Mouse (Mus musculus): ENCODE data around the gene Pfkp. TPM values are rescaled to one million over a fixed set of nuclear protein-coding genes. Genes with fewer than 3 reads are reported as not detected.

The Pfkp gene
- total RNA-seq, 2 experiments from 2014 or later: 299 to 307 TPM

- no peak overlapping the region for H3K27ac ChIP-seq
- H3K4me3 ChIP-seq: no peak overlapping the region
- intact Hi-C loops (cut with DNase I): no loop called here
- DNase-seq (ENCODE audit: extremely low spot score in 1 of 2, low spot score in 2 of 2): no peak
- no peak for TF ChIP-seq CTCF (IDR thresholded peaks at IDR 0.05)
Measured at GRCm38 (mm10) chr13:6595403-6595802, 53.2 kb downstream of the Pfkp start.

- no peak overlapping the region for H3K4me3 ChIP-seq
- no peak overlapping the region for H3K27ac ChIP-seq
- DNase-seq (ENCODE audit: extremely low spot score in 1 of 2, low spot score in 2 of 2): no peak
- intact Hi-C loops (cut with DNase I): no loop called here
- TF ChIP-seq CTCF (IDR thresholded peaks at IDR 0.05): no peak
Measured at GRCm38 (mm10) chr13:6590846-6591245, 57.7 kb downstream of the Pfkp start.

GRCm38 (mm10) chr13:6586009-6586408 is 62.6 kb downstream of the Pfkp start:
- TF ChIP-seq CTCF (IDR thresholded peaks at IDR 0.05): peak; percentile 3
- DNase-seq (ENCODE audit: extremely low spot score in 1 of 2, low spot score in 2 of 2): no peak
- H3K4me3 ChIP-seq: no peak overlapping the region
- no peak overlapping the region for H3K27ac ChIP-seq
- intact Hi-C loops (cut with DNase I): no loop called here

GRCm38 (mm10) chr13:6583499-6584125 is 65.0 kb downstream of the Pfkp start:
- H3K4me3 ChIP-seq: no peak overlapping the region
- no peak for DNase-seq (ENCODE audit: extremely low spot score in 1 of 2, low spot score in 2 of 2)
- no peak overlapping the region for H3K27ac ChIP-seq
- TF ChIP-seq CTCF (IDR thresholded peaks at IDR 0.05): no peak
- intact Hi-C loops (cut with DNase I): no loop called here

- peak; percentile 55 for TF ChIP-seq CTCF (IDR thresholded peaks at IDR 0.05)
- no peak overlapping the region for H3K27ac ChIP-seq
- DNase-seq (ENCODE audit: extremely low spot score in 1 of 2, low spot score in 2 of 2): no peak
- intact Hi-C loops (cut with DNase I): no loop called here
- no peak overlapping the region for H3K4me3 ChIP-seq
Measured at GRCm38 (mm10) chr13:6575920-6576509, 72.6 kb downstream of the Pfkp start.

GRCm38 (mm10) chr13:6565571-6565970 is 83.0 kb downstream of the Pfkp start:
- no peak for DNase-seq (ENCODE audit: extremely low spot score in 1 of 2, low spot score in 2 of 2)
- TF ChIP-seq CTCF (IDR thresholded peaks at IDR 0.05): no peak
- Histone ChIP-seq H3K27ac (no peak overlapping the region), H3K4me3 (no peak overlapping the region)
- intact Hi-C loops (cut with DNase I): no loop called here

- TF ChIP-seq CTCF (IDR thresholded peaks at IDR 0.05): no peak
- intact Hi-C loops (cut with DNase I): no loop called here
- Histone ChIP-seq H3K4me3 (no peak overlapping the region), H3K27ac (no peak overlapping the region)
- no peak for DNase-seq (ENCODE audit: extremely low spot score in 1 of 2, low spot score in 2 of 2)
Measured at GRCm38 (mm10) chr13:6562409-6562808, 86.2 kb downstream of the Pfkp start.

GRCm38 (mm10) chr13:6557771-6558170 is 90.8 kb downstream of the Pfkp start:
- TF ChIP-seq CTCF (IDR thresholded peaks at IDR 0.05): no peak
- Histone ChIP-seq H3K27ac (no peak overlapping the region), H3K4me3 (no peak overlapping the region)
- intact Hi-C loops (cut with DNase I): no loop called here
- DNase-seq (ENCODE audit: extremely low spot score in 1 of 2, low spot score in 2 of 2): no peak

GRCm38 (mm10) chr13:6555656-6556055 is 92.9 kb downstream of the Pfkp start:
- intact Hi-C loops (cut with DNase I): no loop called here
- H3K27ac ChIP-seq: no peak overlapping the region
- DNase-seq (ENCODE audit: extremely low spot score in 1 of 2, low spot score in 2 of 2): no peak
- H3K4me3 ChIP-seq: no peak overlapping the region
- TF ChIP-seq CTCF (IDR thresholded peaks at IDR 0.05): no peak

GRCm38 (mm10) chr13:6553708-6554107 is 94.9 kb downstream of the Pfkp start:
- no peak overlapping the region for H3K4me3 ChIP-seq
- no peak; the same call in none of the 2 replicates for TF ChIP-seq CTCF (IDR thresholded peaks at IDR 0.05)

GRCm38 (mm10) chr13:6535287-6535932 is 113.2 kb downstream of the Pfkp start:
- H3K4me3 ChIP-seq: no peak overlapping the region; the same call in 1 of the 2 replicates
- peak; percentile 74 for TF ChIP-seq CTCF (IDR thresholded peaks at IDR 0.05)
- DNase-seq (ENCODE audit: extremely low spot score in 1 of 2, low spot score in 2 of 2): no peak
- peak overlapping the region; percentile 21; the same call in 1 of the 2 replicates for H3K27ac ChIP-seq
- intact Hi-C loops (cut with DNase I): loop anchor here (1.0 to 10.0 kb wide), 3 partner anchors 65 to 1873 kb away; no protein-coding TSS in a partner anchor

More at GRCm38 (mm10) chr13:6553708-6554107, 94.9 kb downstream of the Pfkp start:
- intact Hi-C loops (cut with DNase I): no loop called here
- H3K27ac ChIP-seq: no peak overlapping the region
- no peak for DNase-seq (ENCODE audit: extremely low spot score in 1 of 2, low spot score in 2 of 2)

GRCm38 (mm10) chr13:6532683-6533082 is 115.9 kb downstream of the Pfkp start:
- DNase-seq (ENCODE audit: extremely low spot score in 1 of 2, low spot score in 2 of 2): no peak
- intact Hi-C loops (cut with DNase I): loop anchor here (5.0 to 10.0 kb wide), 2 partner anchors 670 to 1758 kb away; partner anchors contain the start of gene Klf6
- H3K27ac ChIP-seq: no peak overlapping the region
- H3K4me3 ChIP-seq: no peak overlapping the region
- peak; percentile 52 for TF ChIP-seq CTCF (IDR thresholded peaks at IDR 0.05)

Other genes starting within 250 kb of the Pfkp start
- gene Pitrm1, start 100.6 kb downstream of the Pfkp start, total RNA-seq (2021): 10 to 100 TPM; 54.3 to 56.7 TPM

All from left cerebral cortex, adult 2 months (tissue).